Mouse (Mus musculus): Measurements from ENCODE around the gene Klhl30.

Klhl30 gene

DNA sequence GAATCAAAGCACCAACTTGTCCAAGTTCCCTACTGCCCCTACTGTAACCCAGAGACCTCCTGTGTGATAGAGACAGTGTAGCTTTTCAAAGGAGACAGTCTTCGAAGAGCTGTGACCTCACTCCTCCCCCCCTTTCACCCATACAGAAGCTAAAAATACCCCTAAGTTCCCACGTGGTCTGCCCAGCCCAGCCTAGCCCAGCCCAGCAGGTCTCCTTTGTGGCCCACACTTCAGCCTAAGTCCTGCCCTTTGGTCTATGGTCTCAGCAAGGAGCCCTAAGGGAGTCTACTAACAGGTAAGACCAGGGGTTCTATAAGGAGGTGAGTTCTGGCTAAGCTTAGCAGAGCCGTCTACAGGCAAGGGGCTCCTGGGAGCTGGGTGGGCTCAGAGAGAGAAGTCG lies at the start of gene Klhl30:
TSS of gene Klhl30 (plus strand) at position 176 of the 400 bp plus-strand sequence.
- DNase-seq: no peak

DNA sequence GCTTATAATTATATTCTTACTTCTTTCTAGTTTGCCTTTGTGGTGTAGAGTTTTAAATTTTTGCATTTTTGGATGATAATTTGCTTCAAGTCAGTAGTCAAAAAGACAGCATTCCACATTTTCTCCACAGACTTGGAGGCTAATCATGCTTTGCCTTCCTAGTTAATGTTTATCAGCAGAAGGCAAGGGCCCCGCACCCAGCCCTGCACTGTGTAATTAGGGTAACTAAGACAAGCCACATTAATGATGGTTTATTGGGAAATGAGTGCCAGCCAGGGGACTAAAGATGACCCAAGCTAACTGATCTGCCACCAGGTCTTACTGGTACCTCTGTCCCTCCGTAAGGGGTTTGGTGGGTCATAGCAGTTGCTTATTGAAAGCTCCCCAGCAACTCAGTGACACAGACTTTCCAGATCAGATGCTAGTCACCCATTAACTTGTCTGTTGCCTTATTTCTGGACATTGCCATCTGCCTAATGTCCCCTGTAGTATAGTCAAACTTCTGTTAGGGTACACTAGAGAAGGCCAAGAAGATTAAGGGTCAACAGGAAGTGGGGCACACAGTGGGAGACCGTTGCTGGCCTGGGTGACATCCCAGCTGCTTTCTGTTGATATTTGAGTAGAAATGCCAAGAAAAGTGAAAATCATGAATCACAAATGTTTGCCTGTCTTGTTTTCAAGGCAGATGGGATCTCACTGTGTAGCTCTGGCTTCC lies 49.5 kb upstream of the Klhl30 start:
- DNase-seq: no peak

DNA sequence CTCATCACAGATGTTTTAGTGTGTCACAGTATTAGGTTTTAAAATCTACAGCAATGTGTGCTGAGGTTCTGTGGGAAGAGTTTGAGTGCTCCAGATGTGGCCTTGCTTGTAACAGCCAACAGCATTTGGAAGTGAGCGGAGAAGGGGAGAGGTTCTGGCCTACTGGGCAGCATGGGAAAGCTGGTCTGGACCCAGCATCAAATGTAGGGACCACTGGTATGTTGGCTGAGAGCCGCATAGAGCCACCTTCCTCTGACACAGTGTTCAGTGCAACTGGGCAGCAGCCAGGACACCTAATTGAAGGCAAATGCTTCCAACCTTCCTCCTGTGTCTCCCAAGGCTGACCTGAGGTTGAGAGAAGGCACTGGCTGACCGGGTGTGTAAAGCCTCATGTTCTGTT lies 48.8 kb upstream of the Klhl30 start:
- DNase-seq: no peak

DNA sequence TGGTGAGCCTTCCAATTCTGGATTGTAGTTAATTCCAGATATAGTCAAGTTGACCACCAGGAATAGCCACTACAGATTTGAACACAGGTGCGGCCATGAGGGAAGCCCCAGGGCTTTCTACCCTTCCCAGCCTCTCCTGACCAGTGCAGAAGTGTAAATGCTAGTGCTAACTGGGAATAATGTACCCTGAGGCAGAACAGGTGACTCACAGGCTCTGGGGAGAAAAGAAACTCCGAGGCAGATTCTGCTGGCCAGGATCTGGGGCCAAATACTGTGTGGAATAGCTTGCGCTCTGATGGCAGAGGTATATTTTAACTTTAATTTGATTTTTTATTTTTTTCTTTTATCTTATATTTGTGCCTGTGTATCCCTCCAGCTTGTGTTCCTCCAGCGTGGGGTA lies 46.2 kb upstream of the Klhl30 start:
- DNase-seq: no peak

DNA sequence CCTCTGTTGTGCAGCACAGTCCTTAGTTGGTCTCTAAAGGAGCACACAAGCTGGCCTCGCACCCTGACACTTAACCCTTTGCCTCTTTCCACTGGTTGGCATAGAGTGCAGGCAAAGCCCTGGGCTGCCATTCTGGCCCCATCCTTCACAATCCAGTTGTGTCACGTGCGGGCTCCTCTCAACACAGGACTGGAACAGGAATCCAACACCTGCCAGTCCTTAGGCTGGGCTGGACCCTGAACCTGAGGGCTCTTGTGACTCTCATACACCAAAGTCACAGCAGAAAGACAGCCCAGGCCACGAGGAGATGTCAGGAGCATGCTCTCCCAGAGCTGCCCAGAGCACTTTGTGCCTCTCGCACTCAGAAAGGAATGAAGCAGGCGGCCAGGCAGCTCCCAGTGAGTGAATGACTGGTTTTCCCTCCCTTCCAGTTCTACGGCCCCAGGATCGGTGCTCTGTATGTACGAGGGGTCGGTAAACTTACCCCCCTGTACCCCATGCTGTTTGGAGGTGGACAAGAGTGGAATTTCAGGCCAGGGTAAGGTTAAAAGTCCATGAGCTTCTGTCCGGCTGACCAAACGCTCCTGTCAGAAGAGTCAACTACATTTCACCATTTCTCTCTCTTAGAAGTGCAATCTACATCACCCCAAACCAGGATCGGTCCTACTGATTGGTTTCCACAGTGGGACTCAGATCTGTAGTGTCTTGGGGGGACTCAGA lies 41.3 kb upstream of the Klhl30 start:
- DNase-seq: no peak

DNA sequence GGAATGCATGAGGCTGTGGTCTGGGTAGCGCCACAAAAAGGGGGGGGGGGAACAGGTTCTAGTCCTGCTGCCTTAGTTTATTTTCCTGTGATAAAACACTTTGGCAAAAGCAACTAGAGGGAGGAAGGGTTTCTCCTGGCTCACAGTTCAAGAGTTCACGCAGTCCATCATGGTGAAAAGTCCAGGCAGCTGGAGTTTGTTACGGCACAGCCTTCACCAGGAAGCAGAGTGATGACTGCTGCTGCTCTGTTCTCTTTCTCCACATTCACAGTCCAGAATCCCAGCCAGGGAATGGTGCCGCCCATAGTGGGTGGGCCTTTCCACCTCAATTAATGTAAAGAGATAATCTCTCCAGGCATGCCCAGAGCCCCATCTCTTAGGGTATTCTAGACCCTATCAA lies 38.5 kb upstream of the Klhl30 start:
- no peak for DNase-seq

DNA sequence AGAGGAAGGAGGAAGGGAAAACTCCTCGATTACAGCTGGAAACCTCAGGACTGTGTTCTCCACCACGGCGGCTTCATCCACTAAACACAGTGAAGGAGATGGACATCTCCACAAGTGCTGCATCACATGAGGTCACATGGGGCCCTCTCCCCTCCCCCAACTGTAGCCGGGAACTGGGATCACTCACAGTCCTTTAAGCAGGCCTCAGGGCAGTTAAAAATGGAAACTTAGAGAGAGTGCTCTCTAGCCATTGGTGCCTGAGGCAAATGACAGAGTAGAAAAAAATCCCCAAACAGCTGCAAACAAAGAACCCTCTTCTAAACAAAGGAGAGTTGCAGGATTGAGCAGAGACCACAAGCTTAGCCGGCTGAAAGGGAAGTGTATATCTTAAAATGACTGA lies 37.6 kb upstream of the Klhl30 start:
- no peak for DNase-seq

DNA sequence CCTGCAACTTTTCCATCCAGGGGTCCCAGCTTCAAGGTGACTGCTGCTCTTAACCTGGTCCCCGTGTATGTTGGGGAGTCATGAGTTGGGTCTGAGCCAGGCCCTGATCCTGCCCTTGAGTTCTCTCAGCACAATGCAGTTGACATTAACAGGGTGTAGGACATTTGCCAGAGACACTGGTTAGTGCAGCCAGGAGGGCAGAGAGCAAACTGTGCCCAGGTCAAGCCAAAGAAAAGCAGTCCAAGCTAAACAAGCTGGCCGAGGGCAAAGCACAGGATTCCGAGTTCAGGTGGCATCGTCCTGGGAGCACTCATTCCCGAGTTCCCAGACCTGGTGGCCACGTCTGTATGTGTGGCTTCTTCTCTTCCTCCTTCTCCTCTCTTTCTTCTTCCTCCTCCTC lies 33.2 kb upstream of the Klhl30 start:
- DNase-seq: no peak

DNA sequence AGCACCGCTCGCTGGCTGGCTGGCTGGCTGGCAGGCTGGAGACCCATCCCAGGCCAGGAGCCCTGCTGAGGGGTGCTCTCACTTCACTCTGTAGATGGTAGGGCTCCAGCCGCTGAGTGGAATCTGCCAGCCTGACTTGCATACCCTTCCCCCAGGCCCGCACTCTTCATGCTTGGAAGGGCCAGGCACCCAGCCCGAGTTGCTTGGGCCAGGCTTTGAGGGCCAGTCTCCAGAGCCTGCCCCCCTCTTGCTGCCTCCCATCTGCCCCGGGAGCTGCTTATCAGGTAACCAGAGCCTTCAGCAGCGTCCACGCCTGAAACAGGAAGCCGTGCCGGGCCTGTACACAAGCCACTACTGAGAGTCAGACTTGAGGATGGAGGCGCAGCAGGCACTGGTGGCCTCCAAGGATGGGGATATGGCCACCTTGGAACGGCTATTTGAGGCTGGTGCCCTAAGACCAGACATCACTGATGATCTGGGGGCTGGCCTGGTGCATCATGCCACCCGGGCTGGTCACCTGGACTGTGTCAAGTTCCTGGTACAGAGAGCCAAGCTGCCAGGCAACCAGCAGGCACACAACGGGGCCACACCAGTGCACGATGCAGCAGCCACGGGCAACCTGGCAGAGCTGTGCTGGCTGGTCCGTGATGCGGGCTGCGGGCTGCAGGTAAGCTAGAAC lies 28.9 kb upstream of the Klhl30 start, which contains the start of gene Espnl:
TSS of gene Espnl (plus strand) at position 316 of the 679 bp plus-strand sequence.
- peak; percentile 38 for DNase-seq

DNA sequence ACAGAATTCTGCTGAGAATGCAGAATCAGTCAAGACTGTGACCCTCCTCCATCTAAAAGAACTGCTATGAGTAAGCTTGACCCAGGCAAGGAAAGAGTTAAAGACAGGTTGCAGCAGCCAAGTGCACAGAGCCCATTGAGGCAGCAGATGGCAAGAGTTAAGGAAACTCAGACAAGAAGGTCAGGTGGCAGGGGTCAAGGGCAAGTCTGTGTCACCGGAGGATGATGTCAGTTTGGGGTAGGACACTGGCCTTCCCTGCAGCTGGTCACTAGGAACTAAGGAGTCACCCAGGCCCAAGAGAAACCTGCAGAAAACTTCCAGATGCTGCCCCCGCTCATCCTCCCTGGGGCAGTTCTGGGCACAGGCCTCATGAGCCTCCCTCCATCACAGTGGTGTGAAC lies 26.2 kb upstream of the Klhl30 start:
- DNase-seq: no peak

DNA sequence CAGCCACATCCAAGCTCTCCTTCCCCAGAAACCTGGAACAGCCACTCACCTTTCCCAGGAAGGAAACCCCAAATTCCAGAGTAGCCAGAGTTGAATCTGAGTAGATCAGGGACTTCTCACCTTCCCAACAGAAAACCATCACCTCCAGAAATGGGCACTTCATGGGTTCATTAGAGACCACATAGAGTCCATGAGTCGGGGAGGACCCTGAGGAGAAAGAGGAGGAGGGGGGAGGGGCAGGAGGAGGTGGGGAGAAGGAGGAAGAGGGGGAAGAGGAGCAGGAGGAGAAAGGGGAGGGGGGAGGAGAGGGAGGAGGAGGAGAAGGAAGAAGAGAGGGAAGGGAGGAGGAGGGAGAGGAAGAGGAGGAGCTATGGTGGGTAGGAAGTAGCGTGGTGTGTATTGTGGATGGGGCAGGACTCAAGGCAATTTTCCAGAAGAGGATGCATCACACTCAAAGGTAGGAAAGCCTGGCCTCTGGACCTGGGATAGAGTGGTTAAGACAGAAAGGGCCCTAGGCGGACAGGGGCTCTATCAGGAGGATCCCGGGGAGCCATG lies 25.3 kb upstream of the Klhl30 start:
- no peak for DNase-seq

DNA sequence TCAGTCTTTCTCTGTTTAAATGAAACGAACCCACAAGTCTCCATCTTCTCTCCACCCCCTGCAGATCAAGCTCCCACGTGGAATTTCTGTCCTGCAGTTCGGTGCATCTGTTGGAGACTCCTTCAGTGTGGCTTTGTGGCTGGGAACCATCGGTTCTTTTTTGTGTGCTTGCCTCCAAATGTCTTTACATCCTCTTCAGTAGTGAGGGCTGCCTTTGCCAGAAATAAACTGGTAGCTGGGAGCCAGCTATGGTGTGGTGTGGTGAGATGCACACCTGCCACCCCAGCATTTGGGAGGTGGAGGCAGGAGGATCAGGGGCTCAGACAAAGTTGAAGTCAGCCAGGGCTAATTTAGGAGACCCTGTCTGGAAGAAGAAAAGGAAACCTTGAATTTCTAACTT lies 18.7 kb upstream of the Klhl30 start:
- no peak for DNase-seq

DNA sequence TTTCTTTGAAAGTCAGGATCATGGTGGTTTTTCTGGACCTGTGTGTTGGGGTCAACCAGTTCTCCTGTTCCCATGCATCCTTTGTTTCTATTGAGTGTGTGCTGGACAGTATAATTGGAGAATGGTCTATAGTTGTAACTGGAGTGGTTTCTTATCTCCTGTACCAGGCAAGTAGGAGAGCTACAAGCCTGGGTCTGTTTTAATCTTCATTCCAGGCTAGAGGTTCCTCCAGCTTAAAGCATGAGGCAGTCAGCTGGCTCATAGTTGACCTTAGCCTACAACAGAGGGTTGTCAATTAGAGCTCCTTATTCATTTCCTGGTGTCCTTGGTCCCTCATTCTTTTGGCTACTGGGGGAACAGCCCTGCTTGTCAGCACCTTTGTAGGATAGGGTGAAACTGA lies 17.2 kb upstream of the Klhl30 start:
- DNase-seq: no peak

DNA sequence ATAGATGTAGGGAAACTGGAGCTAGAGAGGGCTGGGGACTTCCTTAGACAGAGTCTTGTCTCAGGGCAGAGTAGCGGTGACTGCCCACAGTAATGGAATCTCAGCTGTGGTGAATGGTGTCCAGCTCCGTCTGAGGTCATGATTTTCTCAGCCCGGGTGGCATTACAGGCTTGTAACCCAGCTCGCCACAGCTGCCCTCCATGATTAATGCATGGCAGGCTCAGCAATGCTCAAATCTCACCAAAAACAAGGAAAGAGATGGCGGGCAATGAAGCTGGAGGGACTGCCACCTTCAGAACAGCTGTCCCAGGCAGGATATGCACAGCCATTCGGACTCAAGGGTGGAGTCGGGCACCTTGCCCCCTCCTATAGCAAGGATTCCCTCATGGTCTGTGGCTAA lies 13.5 kb upstream of the Klhl30 start:
- no peak for DNase-seq

DNA sequence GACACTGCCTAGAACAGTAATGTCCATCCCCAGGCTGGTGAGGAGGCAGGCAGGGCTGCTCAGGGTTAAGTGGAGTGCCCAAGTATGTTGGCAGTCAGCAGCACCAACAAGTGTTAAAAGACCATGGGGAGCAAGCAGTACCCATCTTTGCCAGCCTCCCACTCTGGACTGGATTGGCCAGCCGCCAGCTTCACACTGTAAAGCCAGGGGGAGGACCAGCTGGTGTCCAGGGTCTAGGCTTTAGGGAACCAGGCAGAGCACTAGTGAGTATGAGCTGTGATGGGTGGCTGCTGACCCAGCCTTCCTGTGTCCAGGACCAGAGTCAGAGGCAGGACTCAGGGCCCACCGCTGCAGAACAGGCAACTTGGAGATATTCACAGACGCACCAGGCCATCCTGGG lies 6.8 kb upstream of the Klhl30 start:
- no peak for DNase-seq

DNA sequence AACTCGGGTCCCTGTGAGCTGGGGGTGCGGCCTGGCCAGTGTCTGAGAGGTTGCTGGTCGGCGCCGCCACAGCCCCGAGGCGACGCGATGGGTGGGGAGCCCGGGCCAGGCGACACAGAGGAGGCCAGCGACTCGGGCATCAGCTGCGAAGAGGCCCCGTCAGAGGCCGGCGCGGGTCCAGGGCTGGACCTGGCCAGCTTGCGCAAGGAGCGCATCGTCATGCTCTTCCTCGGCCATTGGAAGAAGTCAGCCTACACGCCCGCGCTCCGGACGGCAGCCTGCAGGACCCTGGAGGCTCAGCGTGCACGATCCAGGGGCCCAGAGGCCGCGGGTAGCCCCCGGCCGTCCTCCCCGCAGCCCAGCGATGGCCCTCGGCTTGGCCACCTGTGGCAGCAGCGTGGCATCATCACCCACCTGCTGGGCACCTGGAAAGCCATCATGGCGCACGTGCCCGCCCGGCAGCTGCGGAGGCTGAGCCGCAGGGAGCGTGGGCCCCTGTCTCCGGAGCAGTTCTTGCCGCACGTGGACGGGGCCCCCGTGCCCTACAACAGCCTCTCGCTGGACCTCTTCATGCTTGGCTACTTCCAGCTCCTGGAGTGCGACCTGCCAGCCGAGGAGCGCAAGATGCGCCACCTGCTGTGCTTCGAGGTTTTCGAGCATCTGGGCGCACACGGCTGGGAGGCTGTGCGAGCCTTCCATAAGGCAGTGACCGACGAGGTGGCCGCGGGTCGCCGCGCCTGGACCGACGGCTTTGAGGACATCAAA lies 5.7 kb upstream of the Klhl30 start:
- no peak for DNase-seq

DNA sequence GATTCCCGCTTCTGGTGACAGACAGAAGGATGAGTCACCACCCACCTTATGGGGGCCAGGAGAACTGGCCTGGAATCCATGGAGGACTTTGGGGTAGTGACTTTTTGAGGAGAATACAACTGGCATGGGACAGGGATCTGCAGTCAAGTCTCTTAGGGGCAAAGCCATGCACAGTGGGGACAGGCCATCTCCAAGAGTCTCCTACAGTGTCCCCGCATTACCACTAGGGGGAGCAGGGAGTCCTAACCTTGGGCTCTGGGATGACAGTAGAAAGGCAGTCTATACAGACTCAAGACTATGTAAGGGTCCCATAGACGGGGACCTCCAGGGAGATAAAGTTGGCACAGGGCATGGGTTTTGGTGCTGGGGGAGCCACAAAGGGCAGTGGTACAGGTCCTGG lies 3.9 kb upstream of the Klhl30 start:
- DNase-seq: peak; percentile 52

DNA sequence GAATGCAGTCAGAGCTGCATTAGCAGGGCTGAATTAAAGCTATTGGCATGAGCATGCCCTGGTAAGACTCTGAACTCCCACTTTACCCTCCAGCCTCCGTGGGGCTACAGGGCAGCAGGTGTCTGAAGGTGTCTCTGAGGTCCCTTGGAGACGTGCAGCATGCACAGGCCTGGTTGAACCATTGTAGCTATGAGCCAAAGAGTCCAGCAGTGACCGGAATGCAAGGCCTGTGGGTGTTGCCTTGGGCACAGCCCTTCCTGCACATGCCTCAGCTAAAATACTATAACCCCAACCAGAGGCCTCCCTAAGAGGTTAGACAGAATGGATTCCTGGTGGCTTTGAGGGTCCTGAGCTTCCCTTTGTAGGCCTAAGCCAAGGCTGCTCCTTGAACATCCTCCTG lies 433 bp downstream of the Klhl30 start:
- no peak for DNase-seq

DNA sequence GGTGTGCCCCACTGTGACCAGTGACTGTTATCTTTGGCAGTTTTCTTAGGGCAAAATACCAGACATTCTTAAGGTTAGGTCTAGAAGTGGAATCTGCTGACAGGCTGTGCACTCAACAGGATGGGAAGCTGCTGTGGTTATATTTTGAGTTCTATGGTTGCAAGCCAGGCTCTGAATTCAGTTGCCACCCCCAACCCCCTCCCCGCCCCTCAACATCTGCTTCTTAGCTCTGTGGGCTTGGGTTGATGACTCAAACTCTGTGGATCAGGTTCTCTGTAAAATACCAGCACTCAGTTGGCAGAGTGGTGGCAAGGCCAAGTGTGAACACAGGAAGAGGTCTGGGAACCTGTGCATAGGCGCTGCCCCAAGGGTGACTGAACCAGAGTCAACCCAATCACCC lies 1.5 kb downstream of the Klhl30 start:
- DNase-seq: no peak

DNA sequence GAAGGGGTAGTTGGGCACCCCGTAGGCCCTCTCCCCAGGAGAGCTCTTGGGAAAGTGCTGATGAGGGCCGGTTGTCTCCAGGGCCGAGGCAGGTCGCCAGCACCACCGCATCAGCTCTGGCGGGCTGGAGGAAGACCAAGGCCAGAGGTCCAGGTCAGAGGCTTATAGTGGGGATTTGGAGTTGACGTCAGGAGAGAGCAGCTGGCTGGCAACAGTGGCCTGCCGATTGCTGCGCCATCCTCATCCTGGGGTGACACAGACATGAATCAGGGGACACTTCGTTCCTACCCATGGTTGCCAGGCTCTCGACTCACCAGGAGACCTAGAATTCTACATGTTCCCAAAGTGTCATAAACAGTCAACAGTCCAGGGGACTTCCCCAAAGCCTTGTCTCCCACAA lies 5.3 kb downstream of the Klhl30 start:
- DNase-seq: no peak

DNA sequence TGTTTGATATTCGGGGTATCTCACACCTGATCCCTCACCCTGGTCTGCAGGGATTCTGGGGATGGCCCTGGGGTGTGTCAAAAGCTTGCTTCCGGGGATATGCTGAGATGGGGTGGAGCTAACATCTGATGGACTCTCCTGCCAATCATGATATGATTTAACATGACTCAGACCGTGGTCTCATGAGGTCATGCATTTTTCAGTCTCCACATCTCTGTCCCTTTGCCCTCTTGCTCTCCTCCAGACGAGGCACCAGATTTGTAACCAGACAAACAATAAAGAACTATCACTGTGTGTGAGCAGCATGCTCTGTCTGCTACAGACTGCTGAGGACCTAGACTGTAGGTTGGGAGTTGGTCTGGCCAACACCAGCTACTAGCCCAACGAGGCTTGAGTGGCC lies 11.3 kb downstream of the Klhl30 start:
- no peak for DNase-seq

DNA sequence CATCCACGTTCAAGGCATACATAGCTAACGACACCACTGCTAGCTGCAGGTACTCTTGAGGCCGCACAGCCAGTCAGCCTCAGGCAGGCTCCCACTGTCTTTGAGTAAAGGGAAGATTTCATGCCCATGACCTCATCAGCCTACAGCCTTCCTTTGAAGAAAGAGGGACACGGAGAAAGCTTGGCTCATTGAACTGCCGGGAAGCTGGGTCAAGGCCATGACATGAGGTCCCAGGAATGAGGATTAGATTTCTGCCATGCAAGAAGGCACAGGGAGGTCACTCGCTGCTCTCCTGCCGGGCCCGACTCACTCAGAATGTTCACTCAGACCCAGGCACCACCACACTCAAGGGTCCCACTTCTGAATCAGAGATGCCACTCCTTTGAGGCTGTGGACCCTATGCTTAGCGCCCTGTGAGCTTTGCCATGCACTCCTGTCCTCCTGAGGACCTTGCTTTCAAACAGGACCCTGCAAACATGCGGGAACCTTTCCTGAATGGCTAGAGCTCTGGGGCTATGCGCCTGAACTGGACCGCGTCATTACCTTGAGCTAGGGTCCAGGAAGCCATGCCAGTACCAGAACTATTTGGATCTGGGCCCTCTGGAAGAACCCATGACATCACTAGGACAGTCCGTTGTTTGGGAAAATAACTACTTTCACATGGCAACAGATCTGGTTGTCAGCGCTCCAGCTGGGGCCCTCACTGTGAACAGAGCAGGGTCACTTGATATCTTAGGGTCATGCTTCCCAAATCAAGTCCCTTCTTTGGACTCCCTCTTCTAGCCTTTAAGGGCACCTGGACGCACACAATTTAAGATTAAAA lies 14.2 kb downstream of the Klhl30 start:
- no peak for DNase-seq
